In genomic region chr2:164817703-164818102, GRCm38 (mm10) we compare ENCODE assay signal across 13 mouse cellular contexts. TPM values are rescaled to one million over a fixed set of nuclear protein-coding genes. Genes with fewer than 3 reads are reported as not detected.
A peak's percentile ranks its signal among the peaks of the same experiment; 100 is the strongest.
DNase-seq lines count a peak whose midpoint lies in the region; ATAC-seq and TF ChIP-seq lines count a peak whose summit lies in the region.
"Had no signal": no experiment of that assay in that cellular context is flagged by ENCODE, and none has a peak within 500 bp of the region (broad histone marks: within the 10 kb centered on the region; RNA-seq: fewer than 3 reads in every experiment).

No protein-coding gene starts in this region.

- H3K4me2 ChIP-seq in intestine, postnatal 0 days (replicated peaks; ENCODE audit: low read depth), result no peak overlapping the region
- H3K4me2 ChIP-seq in intestine, embryonic 15.5 days (replicated peaks), result no peak overlapping the region
- H3K4me2 ChIP-seq in limb, embryonic 15.5 days, result no peak overlapping the region
- H3K4me2 ChIP-seq: hindbrain, embryonic 15.5 days had no signal

- no peak overlapping the region for H3K27ac ChIP-seq in intestine, postnatal 0 days (ENCODE audit: low read depth, low read length)
- no peak overlapping the region for H3K27ac ChIP-seq in intestine, embryonic 15.5 days
- H3K27ac ChIP-seq in limb, embryonic 15.5 days, result no peak overlapping the region
- H3K27ac ChIP-seq: hindbrain, embryonic 15.5 days; left cerebral cortex, adult 2 months had no signal

- H3K36me3 ChIP-seq in intestine, postnatal 0 days (ENCODE audit: control insufficient read depth, insufficient read depth), result peaks cover 26% of the 10 kb centered on the region
- no peaks in the 10 kb centered on the region for H3K36me3 ChIP-seq in intestine, embryonic 15.5 days
- peaks cover 58% of the 10 kb centered on the region for H3K36me3 ChIP-seq in E14TG2a.4 (ENCODE audit: insufficient read depth, low read length)
- H3K36me3 ChIP-seq in limb, embryonic 15.5 days, result peaks cover 18% of the 10 kb centered on the region

- no peak for ATAC-seq in intestine, postnatal 0 days
- no peak; the same call in 1 of the 2 replicates for ATAC-seq in intestine, embryonic 15.5 days
- ATAC-seq in limb, embryonic 15.5 days (ENCODE audit: insufficient number of reproducible peaks, low FRiP score, low TSS enrichment, low read depth), result 0 out of 2 replicates have a peak, but pooled peaks have one; percentile 27

- peak; percentile 39 for TF ChIP-seq CTCF in intestine, postnatal 0 days (IDR thresholded peaks at IDR 0.05; ENCODE audit: low read depth)
- TF ChIP-seq CTCF in E14TG2a.4 (conservative IDR thresholded peaks at IDR 0.05; ENCODE audit: low read length), result no peak

- peak; percentile 36 for DNase-seq in NIH3T3 (ENCODE audit: low read depth)
- DNase-seq in spleen, adult 12 weeks (ENCODE audit: low spot score), result no peak
- DNase-seq in spleen, postnatal 36 days (ENCODE audit: low spot score in 2 of 2), result no peak
- DNase-seq: cerebellum, postnatal 14 days; gastrocnemius, postnatal 10 days; kidney, postnatal 14 days; thymus, postnatal 14 days had no signal

- 57% methylated on average over 5 of the region's 5 CpGs for WGBS in intestine, postnatal 0 days
- 54% methylated on average over 5 of the region's 5 CpGs for WGBS in intestine, embryonic 15.5 days
- WGBS in limb, embryonic 15.5 days, result 71% methylated on average over 5 of the region's 5 CpGs

- H3K9me3 ChIP-seq in intestine, postnatal 0 days (ENCODE audit: control insufficient read depth), result no peaks in the 10 kb centered on the region
- no peaks in the 10 kb centered on the region for H3K9me3 ChIP-seq in intestine, embryonic 15.5 days
- no peaks in the 10 kb centered on the region for H3K9me3 ChIP-seq in E14TG2a.4 (ENCODE audit: low read length)
- H3K9me3 ChIP-seq in limb, embryonic 15.5 days, result no peaks in the 10 kb centered on the region
- H3K9me3 ChIP-seq: hindbrain, embryonic 15.5 days had no signal

- no peaks in the 10 kb centered on the region; the same call in 1 of the 2 replicates for H3K4me1 ChIP-seq in intestine, postnatal 0 days (replicated peaks; ENCODE audit: control insufficient read depth, insufficient read depth, low read length)
- H3K4me1 ChIP-seq in intestine, embryonic 15.5 days (replicated peaks), result peaks cover 9% of the 10 kb centered on the region
- peaks cover 89% of the 10 kb centered on the region for H3K4me1 ChIP-seq in E14TG2a.4 (replicated peaks; ENCODE audit: low read depth, low read length)
- H3K4me1 ChIP-seq in limb, embryonic 15.5 days, result 0 out of 2 replicates have a peak, but pooled peaks cover 6% of the 10 kb centered on the region

- no peaks in the 10 kb centered on the region for H3K27me3 ChIP-seq in intestine, postnatal 0 days (replicated peaks; ENCODE audit: control insufficient read depth, insufficient read depth, low read length)
- H3K27me3 ChIP-seq in intestine, embryonic 15.5 days (replicated peaks), result no peaks in the 10 kb centered on the region
- no peaks in the 10 kb centered on the region for H3K27me3 ChIP-seq in E14TG2a.4 (ENCODE audit: insufficient read depth, low read length)
- H3K27me3 ChIP-seq in limb, embryonic 15.5 days, result no peaks in the 10 kb centered on the region
- H3K27me3 ChIP-seq: hindbrain, embryonic 15.5 days had no signal

- H3K9ac ChIP-seq in intestine, postnatal 0 days (ENCODE audit: low read depth, low read length), result no peak overlapping the region
- H3K9ac ChIP-seq in intestine, embryonic 15.5 days, result no peak overlapping the region
- no peak overlapping the region for H3K9ac ChIP-seq in limb, embryonic 15.5 days
- H3K9ac ChIP-seq: hindbrain, embryonic 15.5 days had no signal

- no peak overlapping the region for H3K4me3 ChIP-seq in intestine, postnatal 0 days (ENCODE audit: low read depth, low read length)
- no peak overlapping the region for H3K4me3 ChIP-seq in intestine, embryonic 15.5 days (replicated peaks)
- H3K4me3 ChIP-seq in E14TG2a.4 (replicated peaks; ENCODE audit: low read length), result peak overlapping the region; percentile 18; the same call in 1 of the 2 replicates
- H3K4me3 ChIP-seq in limb, embryonic 15.5 days, result no peak overlapping the region
- H3K4me3 ChIP-seq: hindbrain, embryonic 15.5 days; left cerebral cortex, adult 2 months had no signal

RNA-seq across cellular contexts. Expression of gene Zswim1, which starts 4.8 kb away (rescaled TPM):
- polyA plus RNA-seq in intestine, postnatal 0 days (2015; fragmentation: Nextera tagmentation; extraction: Ambion mirVana), result 7.0 and 7.6 TPM in 2 replicates
- polyA plus RNA-seq in intestine, embryonic 15.5 days (2015; fragmentation: Nextera tagmentation; extraction: Ambion mirVana), result 13.5 TPM in 2 replicates
- polyA plus RNA-seq in limb, embryonic 15.5 days (2015; fragmentation: Nextera tagmentation; extraction: Ambion mirVana), result 19.4 and 20.1 TPM in 2 replicates

RNA-seq across cellular contexts. Expression of gene Spata25, which starts 10.6 kb away (rescaled TPM):
- polyA plus RNA-seq in intestine, postnatal 0 days (2015; fragmentation: Nextera tagmentation; extraction: Ambion mirVana), result not detected in 2 replicates
- polyA plus RNA-seq in intestine, embryonic 15.5 days (2015; fragmentation: Nextera tagmentation; extraction: Ambion mirVana), result not detected in 2 replicates
- not detected in 2 replicates for polyA plus RNA-seq in limb, embryonic 15.5 days (2015; fragmentation: Nextera tagmentation; extraction: Ambion mirVana)

RNA-seq across cellular contexts. Expression of gene Zswim3, which starts 12.8 kb away (rescaled TPM):
- polyA plus RNA-seq in intestine, postnatal 0 days (2015; fragmentation: Nextera tagmentation; extraction: Ambion mirVana), result 3.7 and 4.2 TPM in 2 replicates
- polyA plus RNA-seq in intestine, embryonic 15.5 days (2015; fragmentation: Nextera tagmentation; extraction: Ambion mirVana), result 8.1 and 9.0 TPM in 2 replicates
- polyA plus RNA-seq in limb, embryonic 15.5 days (2015; fragmentation: Nextera tagmentation; extraction: Ambion mirVana), result 7.5 and 7.9 TPM in 2 replicates

RNA-seq across cellular contexts. Expression of gene Acot8, which starts 13.0 kb away (rescaled TPM):
- polyA plus RNA-seq in intestine, postnatal 0 days (2015; fragmentation: Nextera tagmentation; extraction: Ambion mirVana), result 52.5 and 54.4 TPM in 2 replicates
- 23.6 and 29.7 TPM in 2 replicates for polyA plus RNA-seq in intestine, embryonic 15.5 days (2015; fragmentation: Nextera tagmentation; extraction: Ambion mirVana)
- polyA plus RNA-seq in limb, embryonic 15.5 days (2015; fragmentation: Nextera tagmentation; extraction: Ambion mirVana), result 16.8 and 20.7 TPM in 2 replicates

RNA-seq across cellular contexts. Expression of gene Ctsa, which starts 15.0 kb away (rescaled TPM):
- 1,079 and 1,142 TPM in 2 replicates for polyA plus RNA-seq in intestine, postnatal 0 days (2015; fragmentation: Nextera tagmentation; extraction: Ambion mirVana)
- polyA plus RNA-seq in intestine, embryonic 15.5 days (2015; fragmentation: Nextera tagmentation; extraction: Ambion mirVana), result 266 and 277 TPM in 2 replicates
- 178 and 187 TPM in 2 replicates for polyA plus RNA-seq in limb, embryonic 15.5 days (2015; fragmentation: Nextera tagmentation; extraction: Ambion mirVana)
